Mouse (Mus musculus) layer of hippocampus, adult 11-12 months (tissue): Measurements from ENCODE around the gene Dpm3.

ENCODE experiments used
- DNase-seq: peaks from one replicate; pipeline ENCODE4 v3.0.0; 2022; ENCODE audit warnings: low spot score

Dpm3 gene

DNA sequence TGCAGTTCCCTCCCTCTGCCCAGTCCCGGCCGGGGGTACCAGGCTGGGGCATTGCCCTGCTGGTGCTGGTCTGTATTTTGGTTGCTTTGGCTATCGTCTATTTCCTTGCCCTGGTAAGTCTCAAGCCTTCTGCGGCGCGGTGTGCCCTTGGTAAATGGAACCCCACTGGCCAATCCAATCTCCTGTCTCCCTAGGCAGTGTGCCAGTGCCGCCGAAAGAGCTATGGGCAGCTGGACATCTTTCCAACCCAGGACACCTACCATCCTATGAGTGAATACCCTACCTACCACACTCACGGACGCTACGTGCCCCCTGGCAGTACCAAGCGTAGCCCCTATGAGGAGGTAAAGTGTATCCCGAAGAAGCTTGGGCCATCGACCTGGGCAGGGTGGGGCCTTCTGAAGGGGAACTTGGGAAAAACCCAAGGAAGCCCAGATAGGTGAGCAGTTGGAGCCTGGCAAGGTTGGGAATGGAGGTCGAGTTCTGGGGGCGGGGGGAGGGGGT is 27.3 kb upstream of the Dpm3 start:
- DNase-seq, result no peak

DNA sequence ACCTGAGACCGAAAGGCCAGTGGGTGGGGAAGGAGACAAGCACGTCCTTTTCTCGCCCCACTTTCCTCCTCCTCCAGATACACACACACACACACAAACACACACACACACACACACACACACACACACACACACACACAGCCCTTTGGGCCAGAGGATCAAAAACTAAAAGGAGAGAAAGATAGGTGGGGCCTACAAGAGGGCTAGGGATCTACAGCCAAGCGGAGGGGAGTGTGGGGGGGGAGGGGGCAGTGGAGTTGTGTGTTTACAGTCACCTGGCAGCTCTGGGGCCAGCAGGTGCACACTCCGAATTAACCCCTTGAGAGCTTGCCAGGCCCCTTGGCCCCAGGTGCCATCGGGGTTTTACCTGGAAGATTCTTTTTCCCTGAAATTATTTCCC is 26.5 kb upstream of the Dpm3 start:
- DNase-seq, result no peak

DNA sequence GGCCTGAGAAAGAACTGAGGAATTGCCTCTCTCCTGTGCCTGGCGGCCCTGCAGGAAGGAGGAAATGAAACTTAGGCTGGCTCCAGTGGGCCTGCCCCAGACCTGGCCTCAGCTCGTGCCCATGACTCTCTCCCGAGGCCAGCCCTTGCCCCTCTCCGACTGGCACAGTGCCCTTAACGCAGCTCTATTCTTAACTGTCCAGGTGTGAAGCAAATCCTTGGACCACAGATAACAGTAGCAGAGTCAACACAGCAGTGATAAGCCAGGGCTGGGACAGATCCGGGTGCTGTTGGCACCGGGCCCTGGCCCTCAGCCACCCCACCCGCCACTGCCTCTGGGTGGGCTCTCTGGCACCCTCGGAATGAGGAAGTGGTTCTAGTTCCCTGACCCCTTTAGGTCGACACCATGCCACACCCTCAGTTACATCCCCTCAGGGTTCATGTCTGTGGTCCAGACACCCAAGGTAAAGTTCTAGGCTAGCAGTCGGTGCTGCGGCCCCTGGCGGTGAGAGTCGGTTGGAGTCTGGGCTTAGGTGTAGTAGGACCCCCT is 25.5 kb upstream of the Dpm3 start:
- DNase-seq, result peak; percentile 39

GRCm38 (mm10) chr3:89236516-89236915 is 22.6 kb upstream of the Dpm3 start:
- no peak for DNase-seq

GRCm38 (mm10) chr3:89237682-89238081 is 21.5 kb upstream of the Dpm3 start:
- no peak for DNase-seq

- no peak for DNase-seq
Measured at GRCm38 (mm10) chr3:89238494-89238893, 20.7 kb upstream of the Dpm3 start.

GRCm38 (mm10) chr3:89242331-89242895 is 16.7 kb upstream of the Dpm3 start:
- DNase-seq, result peak; percentile 59

DNA sequence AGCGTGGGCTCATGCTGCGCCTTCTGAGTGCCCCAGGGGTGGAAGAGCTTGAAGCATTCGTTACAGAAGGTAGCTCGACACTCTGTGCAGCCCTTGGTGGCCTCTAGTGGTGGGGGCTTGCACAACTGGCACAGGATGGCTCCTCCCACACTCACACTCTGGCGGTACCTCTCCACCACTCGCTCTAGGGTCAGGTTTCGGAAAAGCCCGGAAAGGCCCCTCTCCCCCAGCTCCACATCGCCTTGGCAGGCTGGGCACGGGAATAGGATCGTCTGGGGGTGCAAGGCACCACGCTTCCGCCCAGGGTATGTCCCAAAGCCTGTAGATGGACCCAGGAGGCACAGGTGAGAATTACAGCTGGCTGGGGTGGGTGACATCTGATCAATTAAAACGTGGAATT is 15.5 kb upstream of the Dpm3 start:
- DNase-seq, result peak; percentile 42

DNA sequence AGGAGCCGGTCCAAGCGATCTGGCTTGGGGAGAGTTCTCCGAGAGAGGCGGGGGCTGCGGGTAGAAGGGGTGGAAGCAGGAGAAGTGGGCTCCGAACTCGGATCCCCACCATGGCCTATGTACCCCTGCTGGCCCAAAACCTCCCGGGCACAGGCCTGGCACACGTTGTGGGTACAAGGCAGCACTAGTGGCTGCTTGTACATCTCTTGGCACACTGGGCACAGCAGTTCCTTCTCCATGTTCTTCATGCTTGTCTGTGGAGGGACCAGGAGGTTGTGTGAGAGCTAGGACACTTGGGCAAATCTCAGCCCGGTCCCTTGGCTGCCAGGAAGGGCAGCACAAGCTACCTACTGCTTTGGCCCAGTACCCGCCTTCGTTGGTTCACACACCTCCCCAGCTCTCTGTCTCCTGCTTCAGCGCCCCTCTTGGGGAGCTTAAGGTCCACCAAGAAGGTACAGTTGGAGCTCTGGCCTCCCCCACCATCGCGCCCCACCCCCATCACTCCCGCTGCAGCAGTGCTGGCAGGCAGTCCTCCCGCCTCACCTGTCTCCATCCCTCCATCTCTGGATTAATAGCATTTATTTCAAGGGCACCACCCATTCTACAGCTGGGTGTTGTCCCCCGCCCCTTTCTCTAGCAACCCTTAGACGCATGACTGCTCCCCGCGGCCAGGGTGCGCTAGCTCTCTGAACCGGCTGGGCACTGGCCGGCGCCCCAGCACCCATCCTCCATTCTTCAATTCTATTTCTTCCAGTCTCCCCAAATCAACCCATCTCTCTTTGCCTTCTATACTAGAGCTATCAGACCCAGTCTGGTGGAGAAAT is 14.8 kb upstream of the Dpm3 start:
- peak; percentile 49 for DNase-seq

- peak; percentile 73 for DNase-seq
Measured at GRCm38 (mm10) chr3:89244982-89245687, 14.0 kb upstream of the Dpm3 start.

DNA sequence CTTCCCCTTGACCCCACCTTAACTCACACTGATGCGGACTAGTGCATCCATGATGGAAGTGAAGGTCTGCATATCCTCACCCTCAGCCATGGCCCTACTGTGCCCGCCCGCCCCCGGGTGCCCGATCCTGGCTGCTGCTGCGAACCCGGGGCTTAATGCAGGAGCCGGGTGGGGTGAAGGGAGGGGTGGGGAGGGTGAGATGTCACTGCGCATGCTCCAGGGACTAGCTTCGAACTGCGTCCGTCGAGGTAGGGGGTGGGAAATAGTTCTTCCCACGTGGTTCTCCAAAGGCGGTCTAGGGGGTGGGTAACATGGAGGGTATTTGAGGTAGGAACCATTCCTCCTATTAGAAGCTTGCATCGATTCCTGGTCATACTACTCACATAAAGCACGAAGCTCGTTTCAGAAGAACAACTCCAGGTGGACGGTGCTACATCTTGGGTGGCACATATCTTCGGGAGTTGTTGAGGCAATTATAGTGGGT is 13.4 kb upstream of the Dpm3 start, which contains the start of gene Krtcap2:
Krtcap2 (plus strand) TSS at position 279 of the 484 bp plus-strand sequence.
- DNase-seq, result peak; percentile 76

DNA sequence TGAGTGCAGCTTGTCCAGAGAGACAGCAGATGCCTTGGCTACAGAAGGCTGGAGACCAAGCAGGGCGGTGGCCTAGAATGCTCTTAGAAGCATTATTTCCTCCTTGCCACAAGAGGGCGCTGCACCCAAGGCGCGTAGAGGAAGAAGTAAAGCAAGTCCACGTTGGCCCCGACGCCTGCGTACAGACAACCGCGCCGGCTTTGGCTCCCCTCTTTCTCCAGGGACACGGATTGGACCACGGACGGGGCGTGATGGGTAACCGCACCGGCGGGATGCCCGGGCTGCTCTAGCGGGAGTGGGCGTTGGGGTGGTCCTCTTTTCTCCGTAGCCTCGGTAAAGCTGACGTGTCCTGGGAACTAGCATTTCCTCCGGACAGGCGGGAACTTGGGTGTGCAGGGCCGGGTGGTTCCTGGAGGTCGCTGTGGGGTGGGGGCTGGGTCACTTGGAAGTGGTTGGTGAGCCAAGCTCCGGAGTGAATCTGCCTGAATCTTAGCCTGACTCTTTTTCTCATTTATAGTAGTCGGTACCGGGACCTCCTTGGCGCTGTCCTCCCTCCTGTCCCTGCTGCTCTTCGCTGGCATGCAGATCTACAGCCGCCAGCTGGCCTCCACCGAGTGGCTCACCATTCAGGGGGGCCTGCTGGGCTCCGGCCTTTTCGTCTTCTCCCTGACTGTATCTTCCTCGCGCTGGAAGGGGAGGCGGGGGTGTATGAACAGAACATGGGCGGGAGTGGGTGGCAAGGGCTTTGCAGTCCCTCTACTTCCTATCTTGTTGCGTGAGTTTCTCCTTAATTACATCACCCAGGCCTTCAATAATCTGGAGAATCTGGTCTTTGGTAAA is 12.7 kb upstream of the Dpm3 start, which contains the start of gene Trim46:
Trim46 (minus strand) TSS at position 49 of the 840 bp plus-strand sequence.
- peak; percentile 90 for DNase-seq

DNA sequence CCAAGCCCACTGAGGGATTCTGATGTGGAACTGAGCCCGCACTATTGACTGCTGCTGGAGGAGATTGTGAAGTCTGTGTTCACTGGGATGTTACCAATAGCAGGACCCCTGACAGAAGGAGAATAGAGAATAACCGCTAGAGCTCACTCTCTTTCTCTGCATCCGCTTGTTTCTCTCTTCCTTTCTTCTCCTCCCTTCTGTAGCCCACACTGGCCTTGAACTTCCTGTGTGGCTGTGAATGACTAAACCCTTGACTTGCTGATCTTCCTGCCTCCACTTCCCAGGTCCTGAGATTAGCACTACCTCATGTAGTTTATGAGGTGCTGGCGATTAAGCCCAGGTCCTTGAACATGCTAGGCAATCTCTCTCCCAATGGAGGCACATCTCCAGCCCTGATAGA is 11.7 kb upstream of the Dpm3 start:
- DNase-seq, result no peak

DNA sequence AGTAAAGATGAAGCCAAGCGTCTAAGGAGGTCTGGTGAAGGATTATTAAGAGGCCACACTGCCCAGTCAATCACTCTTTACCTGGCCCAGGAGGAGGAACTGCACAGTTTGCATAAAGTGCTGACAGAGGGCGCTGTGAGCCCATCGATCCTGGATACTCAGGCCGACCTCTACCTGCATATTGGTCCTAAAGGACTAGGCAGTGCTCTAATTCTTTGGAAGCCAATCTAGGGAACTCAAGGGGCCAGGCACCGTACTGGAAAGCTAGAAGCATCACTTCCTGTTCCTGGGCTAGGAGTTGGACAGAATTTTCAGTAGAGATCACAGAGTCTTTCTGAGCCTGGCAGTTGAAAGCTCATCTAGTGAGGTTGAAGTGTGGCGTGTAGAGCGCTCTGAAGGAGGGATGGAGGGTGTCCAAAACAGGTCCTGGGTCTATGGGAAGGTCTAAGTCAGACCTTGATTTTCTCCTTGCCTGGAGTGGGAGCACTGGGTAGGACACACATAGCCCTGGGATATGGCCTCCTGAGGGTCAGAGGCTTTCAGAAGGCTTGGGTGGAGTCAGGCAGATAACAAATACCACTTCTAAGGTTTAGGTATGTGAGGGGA is 8.6 kb upstream of the Dpm3 start:
- DNase-seq, result peak; percentile 64

DNA sequence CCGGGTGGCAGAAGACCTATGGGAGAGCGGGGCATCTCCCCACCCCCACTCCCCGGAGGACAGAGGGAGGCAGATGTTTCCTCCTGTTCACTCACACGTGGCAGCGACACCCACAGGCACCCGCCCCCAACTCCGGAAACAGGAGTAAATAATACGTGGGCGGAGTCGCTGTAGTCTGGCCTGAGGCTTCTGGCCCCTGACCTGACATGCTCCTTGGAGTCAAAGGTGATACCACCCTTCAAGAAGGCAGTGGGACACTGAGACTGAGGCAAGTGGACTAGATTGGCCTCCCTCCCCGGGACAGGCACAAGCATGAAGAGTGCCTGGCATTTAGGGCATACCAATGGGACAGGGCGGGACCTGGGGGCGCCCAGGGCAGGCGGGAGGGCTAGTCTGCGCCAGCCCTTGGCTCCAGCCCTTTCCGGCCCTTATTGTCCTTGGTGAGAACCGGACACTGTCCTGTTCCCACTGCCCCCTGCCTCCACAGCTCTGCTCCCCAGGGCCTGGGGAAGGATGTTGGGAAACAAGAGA is 7.7 kb upstream of the Dpm3 start:
- DNase-seq, result no peak

DNA sequence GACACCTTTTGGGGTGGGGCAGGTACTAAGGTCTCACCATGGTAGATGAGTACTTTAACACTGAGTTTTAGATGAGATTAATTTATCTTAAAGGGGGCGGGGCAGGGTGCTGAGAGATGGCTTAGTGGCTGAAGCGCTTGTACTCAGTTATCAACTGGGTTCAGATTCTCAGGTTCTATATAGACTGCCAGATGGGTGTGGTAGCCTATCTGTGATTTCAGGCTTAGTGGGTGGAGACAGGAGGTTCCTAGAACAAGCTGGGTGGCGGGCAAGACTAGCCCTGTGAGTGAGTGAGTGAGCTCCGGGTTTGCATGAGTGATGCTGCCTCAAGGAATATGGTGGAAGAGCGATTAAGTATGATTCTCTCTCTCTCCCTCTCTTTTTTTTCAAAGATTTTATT is 4.2 kb upstream of the Dpm3 start:
- DNase-seq, result no peak

- no peak for DNase-seq
Measured at GRCm38 (mm10) chr3:89256177-89256576, 3.0 kb upstream of the Dpm3 start.

DNA sequence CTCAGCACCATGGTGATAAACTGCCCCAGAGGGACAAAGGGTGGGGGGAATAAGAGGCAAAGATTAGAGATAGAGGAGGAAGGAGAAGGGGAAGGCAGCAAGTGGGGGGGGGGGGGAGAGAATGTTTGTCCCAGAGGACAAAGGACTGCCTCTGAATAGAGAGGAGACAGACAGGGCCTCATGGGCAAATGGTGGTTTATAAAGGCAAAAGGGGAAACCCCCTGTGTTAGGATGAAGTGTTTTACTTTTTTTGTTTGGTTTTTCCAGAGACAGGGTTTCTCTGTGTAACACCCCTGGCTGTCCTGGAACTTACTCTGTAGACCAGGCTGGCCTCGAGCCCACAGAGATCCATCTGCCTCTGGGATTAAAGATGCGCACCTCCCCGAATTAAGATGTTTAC is 1.1 kb downstream of the Dpm3 start:
- no peak for DNase-seq

DNA sequence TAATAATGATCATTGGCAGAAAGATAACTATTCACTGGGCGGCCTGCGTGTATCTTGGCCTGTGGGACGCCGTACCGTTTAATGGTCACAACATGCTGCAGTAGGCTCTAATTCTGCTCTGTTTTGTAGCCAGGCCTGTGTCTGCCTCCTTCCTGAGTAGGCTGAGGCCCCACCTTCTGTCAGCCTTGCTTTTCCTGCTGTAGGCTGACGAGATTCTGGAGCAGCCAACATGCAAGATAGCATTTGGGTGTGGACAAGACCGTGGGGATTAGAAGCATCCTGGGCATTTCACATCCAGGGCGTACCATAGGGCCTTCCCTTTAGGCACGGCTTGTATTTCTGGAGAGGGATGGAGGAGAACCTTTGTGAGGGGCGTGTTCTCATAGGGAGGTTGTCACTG is 3.3 kb downstream of the Dpm3 start:
- no peak for DNase-seq

- DNase-seq, result peak; percentile 82
Measured at GRCm38 (mm10) chr3:89266439-89266893, 7.3 kb downstream of the Dpm3 start.

DNA sequence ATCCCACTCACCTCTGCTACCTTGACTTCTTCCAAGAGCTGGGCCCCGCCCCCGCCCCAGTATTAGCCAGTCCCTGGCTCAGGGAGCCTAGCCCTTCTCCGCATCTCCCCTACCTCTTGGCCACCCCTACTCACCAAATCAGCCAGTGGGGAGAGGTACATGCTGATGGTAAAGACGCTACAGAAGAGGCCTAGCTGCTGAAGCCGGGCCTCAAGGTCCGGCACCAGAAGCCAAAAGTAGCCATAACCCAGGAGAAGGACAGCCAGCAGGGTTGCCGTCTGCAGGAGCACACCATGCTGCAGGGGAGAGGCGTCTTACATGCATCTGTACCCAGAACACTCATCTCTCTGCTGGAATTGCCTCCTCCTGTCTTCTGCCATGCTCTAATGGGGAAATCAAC is 9.8 kb downstream of the Dpm3 start:
- no peak for DNase-seq
